Mouse (Mus musculus): ENCODE measurements around the gene Mrps27. TPM values are rescaled to one million over a fixed set of nuclear protein-coding genes. Genes with fewer than 3 reads are reported as not detected.

Gene Mrps27
- polyA plus RNA-seq, 1 experiment from 2014 or later, result 17.4 TPM

GRCm38 (mm10) chr13:99409216-99409615 is 64.6 kb downstream of the Mrps27 start:
- no peak overlapping the region for H3K9ac ChIP-seq (ENCODE audit: low read depth, low read length)
- H3K4me1 ChIP-seq (replicated peaks; ENCODE audit: control insufficient read depth, insufficient read depth, low read length), result no peaks in the 10 kb centered on the region
- H3K9me3 ChIP-seq (ENCODE audit: control insufficient read depth), result no peaks in the 10 kb centered on the region
- WGBS, result 81% methylated on average over 2 of the region's 2 CpGs
- H3K27me3 ChIP-seq (replicated peaks; ENCODE audit: control insufficient read depth, insufficient read depth, low read length), result no peaks in the 10 kb centered on the region
- no peak overlapping the region for H3K4me2 ChIP-seq (replicated peaks; ENCODE audit: low read depth)
- peaks cover 47% of the 10 kb centered on the region for H3K36me3 ChIP-seq (ENCODE audit: control insufficient read depth, insufficient read depth)
- no peak overlapping the region for H3K27ac ChIP-seq (ENCODE audit: low read depth, low read length)
- TF ChIP-seq CTCF (IDR thresholded peaks at IDR 0.05; ENCODE audit: low read depth), result no peak
- H3K4me3 ChIP-seq (ENCODE audit: low read depth, low read length), result no peak overlapping the region
- no peak for ATAC-seq

GRCm38 (mm10) chr13:99410611-99411515 is 66.3 kb downstream of the Mrps27 start:
- no peaks in the 10 kb centered on the region for H3K4me1 ChIP-seq (replicated peaks; ENCODE audit: control insufficient read depth, insufficient read depth, low read length)
- H3K27me3 ChIP-seq (replicated peaks; ENCODE audit: control insufficient read depth, insufficient read depth, low read length), result no peaks in the 10 kb centered on the region
- peaks cover 47% of the 10 kb centered on the region for H3K36me3 ChIP-seq (ENCODE audit: control insufficient read depth, insufficient read depth)
- no peak overlapping the region for H3K4me3 ChIP-seq (ENCODE audit: low read depth, low read length)
- no peak overlapping the region for H3K9ac ChIP-seq (ENCODE audit: low read depth, low read length)
- WGBS, result 81% methylated on average over 14 of the region's 14 CpGs
- H3K9me3 ChIP-seq (ENCODE audit: control insufficient read depth), result no peaks in the 10 kb centered on the region
- H3K27ac ChIP-seq (ENCODE audit: low read depth, low read length), result no peak overlapping the region
- no peak overlapping the region for H3K4me2 ChIP-seq (replicated peaks; ENCODE audit: low read depth)
- no peak for ATAC-seq
- no peak for TF ChIP-seq CTCF (IDR thresholded peaks at IDR 0.05; ENCODE audit: low read depth)

- H3K27ac ChIP-seq (ENCODE audit: low read depth, low read length), result no peak overlapping the region
- H3K9ac ChIP-seq (ENCODE audit: low read depth, low read length), result no peak overlapping the region
- whole genome bisulfite sequencing, result 90% methylated on average over 3 of the region's 3 CpGs
- H3K4me3 ChIP-seq (ENCODE audit: low read depth, low read length), result no peak overlapping the region
- no peak for TF ChIP-seq CTCF (IDR thresholded peaks at IDR 0.05; ENCODE audit: low read depth)
- no peaks in the 10 kb centered on the region for H3K4me1 ChIP-seq (replicated peaks; ENCODE audit: control insufficient read depth, insufficient read depth, low read length)
- no peaks in the 10 kb centered on the region for H3K9me3 ChIP-seq (ENCODE audit: control insufficient read depth)
- peaks cover 45% of the 10 kb centered on the region for H3K36me3 ChIP-seq (ENCODE audit: control insufficient read depth, insufficient read depth)
- H3K27me3 ChIP-seq (replicated peaks; ENCODE audit: control insufficient read depth, insufficient read depth, low read length), result no peaks in the 10 kb centered on the region
- H3K4me2 ChIP-seq (replicated peaks; ENCODE audit: low read depth), result no peak overlapping the region
- no peak for ATAC-seq
These were observed 67.2 kb downstream of the Mrps27 start for GRCm38 (mm10) chr13:99411761-99412160.

- no peak for TF ChIP-seq CTCF (IDR thresholded peaks at IDR 0.05; ENCODE audit: low read depth)
- ATAC-seq, result no peak
- Histone ChIP-seq H3K4me3 (ENCODE audit: low read depth, low read length) (no peak overlapping the region), H3K4me2 (replicated peaks; ENCODE audit: low read depth) (no peak overlapping the region), H3K9ac (ENCODE audit: low read depth, low read length) (no peak overlapping the region), H3K27me3 (replicated peaks; ENCODE audit: control insufficient read depth, insufficient read depth, low read length) (no peaks in the 10 kb centered on the region), H3K27ac (ENCODE audit: low read depth, low read length) (no peak overlapping the region; the same call in 1 of the 2 replicates), H3K4me1 (replicated peaks; ENCODE audit: control insufficient read depth, insufficient read depth, low read length) (no peaks in the 10 kb centered on the region), H3K9me3 (ENCODE audit: control insufficient read depth) (no peaks in the 10 kb centered on the region), H3K36me3 (ENCODE audit: control insufficient read depth, insufficient read depth) (peaks cover 41% of the 10 kb centered on the region)
- WGBS, result 70% methylated on average over 11 of the region's 11 CpGs
These were observed 68.0 kb downstream of the Mrps27 start for GRCm38 (mm10) chr13:99412477-99413080.

- Histone ChIP-seq H3K36me3 (ENCODE audit: control insufficient read depth, insufficient read depth) (peaks cover 41% of the 10 kb centered on the region), H3K9me3 (ENCODE audit: control insufficient read depth) (no peaks in the 10 kb centered on the region), H3K4me1 (replicated peaks; ENCODE audit: control insufficient read depth, insufficient read depth, low read length) (no peaks in the 10 kb centered on the region), H3K4me3 (ENCODE audit: low read depth, low read length) (no peak overlapping the region), H3K9ac (ENCODE audit: low read depth, low read length) (no peak overlapping the region), H3K27me3 (replicated peaks; ENCODE audit: control insufficient read depth, insufficient read depth, low read length) (no peaks in the 10 kb centered on the region), H3K27ac (ENCODE audit: low read depth, low read length) (no peak overlapping the region), H3K4me2 (replicated peaks; ENCODE audit: low read depth) (no peak overlapping the region)
- WGBS, result 74% methylated on average over 13 of the region's 13 CpGs
- no peak for ATAC-seq
- no peak for TF ChIP-seq CTCF (IDR thresholded peaks at IDR 0.05; ENCODE audit: low read depth)
These were observed 69.1 kb downstream of the Mrps27 start for GRCm38 (mm10) chr13:99413481-99414351.

- H3K4me1 ChIP-seq (replicated peaks; ENCODE audit: control insufficient read depth, insufficient read depth, low read length), result no peaks in the 10 kb centered on the region
- TF ChIP-seq CTCF (IDR thresholded peaks at IDR 0.05; ENCODE audit: low read depth), result no peak
- H3K27me3 ChIP-seq (replicated peaks; ENCODE audit: control insufficient read depth, insufficient read depth, low read length), result no peaks in the 10 kb centered on the region
- no peak overlapping the region for H3K9ac ChIP-seq (ENCODE audit: low read depth, low read length)
- no peak overlapping the region for H3K4me3 ChIP-seq (ENCODE audit: low read depth, low read length)
- H3K27ac ChIP-seq (ENCODE audit: low read depth, low read length), result no peak overlapping the region
- H3K9me3 ChIP-seq (ENCODE audit: control insufficient read depth), result no peaks in the 10 kb centered on the region
- peaks cover 41% of the 10 kb centered on the region for H3K36me3 ChIP-seq (ENCODE audit: control insufficient read depth, insufficient read depth)
- no peak for ATAC-seq
- WGBS, result 71% methylated on average over 10 of the region's 10 CpGs
- H3K4me2 ChIP-seq (replicated peaks; ENCODE audit: low read depth), result no peak overlapping the region
These were observed 69.8 kb downstream of the Mrps27 start for GRCm38 (mm10) chr13:99414352-99414742.

Measured in intestine, postnatal 0 days (tissue).